Mouse (Mus musculus): ENCODE results near the gene Hnrnpf.

DNA sequence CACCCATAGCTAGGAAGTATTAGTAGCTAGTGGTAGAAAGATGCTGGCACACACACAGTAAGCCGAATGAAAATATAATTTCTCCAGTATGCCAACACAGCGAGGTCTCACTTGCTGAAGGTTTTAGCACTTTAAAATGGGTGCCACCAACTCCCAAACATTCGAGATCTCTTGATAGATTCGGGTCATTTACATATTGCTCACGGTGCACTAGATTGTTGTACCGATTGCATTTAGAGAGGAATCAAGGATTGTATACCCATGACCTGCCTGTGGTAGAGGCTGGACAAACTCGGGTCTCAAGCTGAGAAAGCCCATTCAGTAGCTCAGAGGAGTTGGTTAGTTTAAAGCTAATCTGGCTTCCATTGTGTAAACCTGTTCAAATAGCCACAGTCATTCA, 27.8 kb downstream of the Hnrnpf start:
- TF ChIP-seq POLR2AphosphoS2 (IDR thresholded peaks at IDR 0.05; ENCODE audit: low read depth, low read length) = peak; percentile 37; the same call in 1 of the 2 replicates
- TF ChIP-seq MAX (IDR thresholded peaks at IDR 0.05; ENCODE audit: low read length) = no peak
- TF ChIP-seq POLR2A (IDR thresholded peaks at IDR 0.05; ENCODE audit: low read depth, low read length) = no peak; the same call in 1 of the 2 replicates
- no peak for TF ChIP-seq ZKSCAN1 (IDR thresholded peaks at IDR 0.05; ENCODE audit: borderline replicate concordance, low read depth, low read length)
- no peak for TF ChIP-seq CTCF (conservative IDR thresholded peaks at IDR 0.05 in 1 of 2, IDR thresholded peaks at IDR 0.05 in 1 of 2; ENCODE audit: low read depth in 2 of 2, low read length in 2 of 2)
- TF ChIP-seq USF1 (IDR thresholded peaks at IDR 0.05; ENCODE audit: low read depth, low read length) = no peak
- TF ChIP-seq JUND (conservative IDR thresholded peaks at IDR 0.05; ENCODE audit: low read depth, low read length) = no peak
- no peak for TF ChIP-seq MXI1 (IDR thresholded peaks at IDR 0.05; ENCODE audit: low read depth, low read length)
- TF ChIP-seq EP300 (IDR thresholded peaks at IDR 0.05; ENCODE audit: low read length) = no peak
- TF ChIP-seq TCF12 (IDR thresholded peaks at IDR 0.05; ENCODE audit: low read depth, low read length) = no peak
- TF ChIP-seq TBP (conservative IDR thresholded peaks at IDR 0.05; ENCODE audit: low read depth, low read length) = no peak
- TF ChIP-seq USF2 (conservative IDR thresholded peaks at IDR 0.05; ENCODE audit: low read depth, low read length) = no peak

Data from CH12.LX (cell line).